Mouse (Mus musculus) lung, postnatal 0 days (tissue): ENCODE measurements around the gene Sprr1a. TPM values are rescaled to one million over a fixed set of nuclear protein-coding genes. Genes with fewer than 3 reads are reported as not detected.
"Not testable (repeated sequence)": the region's sequence is repeated elsewhere in the genome, so short reads cannot be mapped to it uniquely, and the experiment has no call there.

Source experiments
- ATAC-seq: fragments of 200-750 bp; cut with Nextera tagmentation; 2 replicates; pipeline ENCODE4 v1.8.0; 2017; ENCODE audit warnings: moderate library complexity
- DNase-seq: peaks from one replicate; pipeline ENCODE4 v3.0.0-alpha.2; 2016; ENCODE audit warnings: low spot score
- H3K27ac ChIP-seq: fragments of 300-500 bp; sonication (generic); 2 replicates; pipeline ENCODE4 v1.5.1; 2014; ENCODE audit warnings: antibody characterized with exemption, mild to moderate bottlenecking, low read length, mixed read lengths
- H3K27me3 ChIP-seq: fragments of 300-500 bp; sonication (generic); replicated peaks from 2 replicates; pipeline ENCODE4 v1.6.1; 2014; ENCODE audit warnings: low read length, mixed read lengths; ENCODE audit not compliant: insufficient read depth
- H3K36me3 ChIP-seq: fragments of 300-500 bp; sonication (generic); 2 replicates; pipeline ENCODE4 v1.6.1; 2014; ENCODE audit warnings: low read length, mixed read lengths; ENCODE audit not compliant: insufficient read depth
- H3K4me1 ChIP-seq: fragments of 300-500 bp; sonication (generic); 2 replicates; pipeline ENCODE4 v1.6.1; 2014; ENCODE audit warnings: antibody characterized with exemption, low read depth, low read length, mixed read lengths; ENCODE audit not compliant: insufficient read depth
- H3K4me2 ChIP-seq: fragments of 300-500 bp; sonication (generic); replicated peaks from 2 replicates; pipeline ENCODE4 v1.6.1; 2014; ENCODE audit warnings: low read depth, mild to moderate bottlenecking, low read length, moderate library complexity, mixed read lengths
- H3K4me3 ChIP-seq: fragments of 300-500 bp; sonication (generic); 2 replicates; pipeline ENCODE4 v1.5.1; 2014; ENCODE audit warnings: low read depth, low read length
- H3K9ac ChIP-seq: fragments of 300-500 bp; sonication (generic); replicated peaks from 2 replicates; pipeline ENCODE4 v1.6.1; 2014; ENCODE audit warnings: low read depth, mild to moderate bottlenecking
- H3K9me3 ChIP-seq: fragments of 300-500 bp; sonication (generic); 2 replicates; pipeline ENCODE4 v1.6.1; 2016; ENCODE audit warnings: low read length, mixed read lengths
- CTCF ChIP-seq: IDR thresholded peaks from 2 replicates; pipeline ENCODE4 v1.5.1; 2016; ENCODE audit warnings: antibody characterized with exemption, mild to moderate bottlenecking
- EP300 ChIP-seq: IDR thresholded peaks from 2 replicates; pipeline ENCODE4 v1.6.1; 2016; ENCODE audit warnings: antibody characterized with exemption, mild to moderate bottlenecking, control low read depth
- WGBS: fragments of 180-500 bp; shearing (Covaris S2); extraction: QIAGEN DNeasy Blood & Tissue Kit; methylation state at CpG from one replicate; pipeline ENCODE4 v1.1.7; 2014; 5-methylcytosine and 5-hydroxymethylcytosine counted together
- polyA plus RNA-seq: library from polyadenylated mRNA; unstranded; fragments of >200 nt; fragmentation: Nextera tagmentation; extraction: Ambion mirVana; gene quantifications from 2 replicates; pipeline ENCODE4 v1.2.1, GENCODE M21; 2015

The Sprr1a gene
- polyA plus RNA-seq, 1 experiment from 2014 or later: 2.7 TPM

- Histone ChIP-seq H3K27me3 (no peaks in the 10 kb centered on the region), H3K9ac (no peak overlapping the region), H3K4me3 (no peak overlapping the region), H3K4me2 (no peak overlapping the region), H3K9me3 (no peaks in the 10 kb centered on the region), H3K27ac (no peak overlapping the region), H3K36me3 (no peaks in the 10 kb centered on the region), H3K4me1 (no peaks in the 10 kb centered on the region)
- peak; percentile 12 for DNase-seq
- no peak for ATAC-seq
- TF ChIP-seq CTCF: no peak
- no peak for TF ChIP-seq EP300
- WGBS: 9% methylated on average over 1 of the region's 1 CpGs
Observed at GRCm38 (mm10) chr3:92486307-92486706, 612 bp upstream of the Sprr1a start.

- H3K36me3 ChIP-seq, H3K4me1 ChIP-seq: not testable (repeated sequence)
- TF ChIP-seq CTCF: peak; percentile 54
Observed at GRCm38 (mm10) chr3:92481249-92481648, 4.4 kb downstream of the Sprr1a start.

GRCm38 (mm10) chr3:92470111-92470510 lies 15.6 kb downstream of the Sprr1a start:
- Histone ChIP-seq H3K27me3 (no peaks in the 10 kb centered on the region), H3K4me3 (no peak overlapping the region), H3K4me1 (no peaks in the 10 kb centered on the region), H3K36me3 (no peaks in the 10 kb centered on the region), H3K9me3 (no peaks in the 10 kb centered on the region), H3K27ac (no peak overlapping the region), H3K9ac (no peak overlapping the region), H3K4me2 (no peak overlapping the region)
- ATAC-seq: no peak
- 67% methylated on average over 2 of the region's 2 CpGs for WGBS
- TF ChIP-seq CTCF (no peak), EP300 (no peak)
- DNase-seq: no peak

More at GRCm38 (mm10) chr3:92481249-92481648, 4.4 kb downstream of the Sprr1a start:
- H3K27me3 ChIP-seq, ATAC-seq, H3K4me3 ChIP-seq, H3K9ac ChIP-seq, DNase-seq, H3K9me3 ChIP-seq, H3K27ac ChIP-seq, H3K4me2 ChIP-seq: not testable (repeated sequence)

GRCm38 (mm10) chr3:92467424-92467823 lies 18.3 kb downstream of the Sprr1a start:
- H3K27me3 ChIP-seq: no peaks in the 10 kb centered on the region
- no peak overlapping the region for H3K9ac ChIP-seq
- no peaks in the 10 kb centered on the region for H3K36me3 ChIP-seq
- H3K4me2 ChIP-seq: no peak overlapping the region
- ATAC-seq: no peak
- TF ChIP-seq EP300 (no peak), CTCF (no peak)
- no peaks in the 10 kb centered on the region for H3K9me3 ChIP-seq
- no peak overlapping the region for H3K4me3 ChIP-seq
- H3K27ac ChIP-seq: no peak overlapping the region
- DNase-seq: no peak
- H3K4me1 ChIP-seq: no peaks in the 10 kb centered on the region

GRCm38 (mm10) chr3:92466576-92466975 lies 19.1 kb downstream of the Sprr1a start:
- no peak for ATAC-seq

GRCm38 (mm10) chr3:92458620-92459019 lies 27.1 kb downstream of the Sprr1a start, which contains the start of gene Sprr3:
Sprr3 (minus strand) TSS chr3:92458720.
- Histone ChIP-seq H3K27me3 (no peaks in the 10 kb centered on the region), H3K4me3 (no peak within 1 kb of the TSS), H3K27ac (no peak within 1 kb of the TSS), H3K36me3 (no peaks in the 10 kb centered on the region), H3K4me1 (no peaks in the 10 kb centered on the region), H3K9me3 (no peaks in the 10 kb centered on the region), H3K9ac (no peak within 1 kb of the TSS), H3K4me2 (no peak within 1 kb of the TSS)
- DNase-seq: no peak
- TF ChIP-seq EP300 (no peak), CTCF (no peak)
- 55% methylated on average over 2 of the region's 2 CpGs for WGBS
- no peak for ATAC-seq

More at GRCm38 (mm10) chr3:92466576-92466975, 19.1 kb downstream of the Sprr1a start:
- Histone ChIP-seq H3K36me3 (no peaks in the 10 kb centered on the region), H3K4me1 (no peaks in the 10 kb centered on the region), H3K27ac (no peak overlapping the region), H3K27me3 (no peaks in the 10 kb centered on the region), H3K9ac (no peak overlapping the region), H3K4me2 (no peak overlapping the region), H3K4me3 (no peak overlapping the region), H3K9me3 (no peaks in the 10 kb centered on the region)
- WGBS: 56% methylated on average over 1 of the region's 1 CpGs
- no peak for TF ChIP-seq EP300
- TF ChIP-seq CTCF: no peak
- DNase-seq: no peak

- no peaks in the 10 kb centered on the region for H3K9me3 ChIP-seq
- no peak overlapping the region for H3K4me3 ChIP-seq
- WGBS: 55% methylated on average over 5 of the region's 5 CpGs
- H3K9ac ChIP-seq: no peak overlapping the region
- H3K27ac ChIP-seq: no peak overlapping the region
- H3K27me3 ChIP-seq: no peaks in the 10 kb centered on the region
- H3K36me3 ChIP-seq: no peaks in the 10 kb centered on the region
- DNase-seq: peak; percentile 59
- H3K4me2 ChIP-seq: no peak overlapping the region
- no peaks in the 10 kb centered on the region for H3K4me1 ChIP-seq
- ATAC-seq: peak; percentile 67
- TF ChIP-seq CTCF: no peak
- TF ChIP-seq EP300: peak; percentile 66; the same call in 1 of the 2 replicates
Observed at GRCm38 (mm10) chr3:92455151-92455550, 30.5 kb downstream of the Sprr1a start.
